Mouse (Mus musculus) kidney, postnatal 36 days (tissue): Measurements from ENCODE around the gene Fst.

Experiments
- DNase-seq, 2 experiments: peaks; one replicate each; pipeline ENCODE4 v3.0.0; 2021 to 2022; ENCODE audit warnings: mixed read lengths in 2 of 2

Gene Fst

GRCm38 (mm10) chr13:114412326-114412725 is 46.4 kb downstream of the Fst start:
- DNase-seq = no peak

- DNase-seq = no peak
Measured at GRCm38 (mm10) chr13:114406866-114407265, 51.9 kb downstream of the Fst start.

- no peak for DNase-seq
Measured at GRCm38 (mm10) chr13:114406424-114406823, 52.3 kb downstream of the Fst start.

GRCm38 (mm10) chr13:114405100-114405715 is 53.5 kb downstream of the Fst start:
- no peak for DNase-seq
